Mouse (Mus musculus) lung, adult 2 months (tissue): Measurements from ENCODE around the gene Ranbp3l.

ENCODE experiments used
- CTCF ChIP-seq: fragments of 200-500 bp; IDR thresholded peaks from 2 replicates; pipeline ENCODE4 v1.5.1; 2011; ENCODE audit warnings: mild to moderate bottlenecking, low read length, control low read depth; ENCODE audit not compliant: insufficient read depth
- POLR2A ChIP-seq: fragments of 200-500 bp; IDR thresholded peaks from 2 replicates; pipeline ENCODE4 v1.6.1; 2011; ENCODE audit warnings: low read depth, mild to moderate bottlenecking, control low read depth, low read length, borderline replicate concordance; ENCODE audit errors: extremely low read depth

GRCm38 (mm10) chr15:9059856-9060255, 92.1 kb downstream of the Ranbp3l start:
- TF ChIP-seq CTCF, result no peak
- TF ChIP-seq POLR2A, result no peak
